Mouse (Mus musculus): ENCODE results near the gene Ttc28.

- TF ChIP-seq GATA1 (IDR thresholded peaks at IDR 0.05; ENCODE audit: low read length) (no peak), TAL1 (IDR thresholded peaks at IDR 0.05; ENCODE audit: low read length) (no peak)
Measured at GRCm38 (mm10) chr5:110960890-110961289, 81.3 kb downstream of the Ttc28 start.

All from erythroblast, embryonic 14.5 days (primary cell).